12 mouse cellular contexts compared by ENCODE assay signal in the genomic region with DNA sequence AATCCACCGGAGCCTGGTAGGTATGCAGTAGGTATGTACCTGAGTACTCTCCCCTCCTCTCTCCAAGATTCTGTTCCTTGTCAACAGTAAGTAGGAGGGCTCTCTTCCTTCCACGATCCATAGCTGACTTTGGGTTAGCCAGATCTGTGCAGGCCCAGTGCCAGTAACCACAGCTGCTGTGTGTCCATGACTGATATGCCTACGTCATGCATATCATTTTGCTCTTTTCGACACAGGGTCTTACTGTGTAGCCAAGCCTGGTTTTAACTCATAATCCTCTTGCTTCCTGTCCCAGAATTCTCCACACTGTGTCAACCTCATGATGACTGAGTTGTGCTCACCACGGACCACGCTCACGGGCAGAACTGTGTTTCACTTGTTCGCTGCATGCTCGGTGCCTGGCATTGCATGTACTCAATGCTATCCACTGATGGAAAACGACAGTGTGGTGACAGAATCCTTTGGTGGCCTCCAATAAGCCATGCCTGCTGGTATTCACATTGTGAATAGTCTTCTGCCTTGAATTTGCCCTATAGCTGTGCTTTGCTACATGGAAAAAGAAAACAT. TPM values are rescaled to one million over a fixed set of nuclear protein-coding genes. Genes with fewer than 3 reads are reported as not detected.
DNase-seq lines count a peak whose midpoint lies in the region; ATAC-seq and TF ChIP-seq lines count a peak whose summit lies in the region.
"Had no signal": no experiment of that assay in that cellular context is flagged by ENCODE, and none has a peak within 500 bp of the region (broad histone marks: within the 10 kb centered on the region; RNA-seq: fewer than 3 reads in every experiment).

No protein-coding gene starts in this region.

- no peak for DNase-seq in heart, embryonic 10.5 days (ENCODE audit: low spot score)
- peak; percentile 87 for DNase-seq in lung, embryonic 14.5 days
- DNase-seq in lung, adult 18-20 months = no peak
- peak; percentile 75 for DNase-seq in limb, embryonic 14.5 days (ENCODE audit: low spot score)
- DNase-seq in ovary, postnatal 36 days (ENCODE audit: low spot score) = no peak
- no peak for DNase-seq in gastrocnemius, postnatal 14 days
- DNase-seq: right cerebral cortex, postnatal 25 days; thymus, adult 2 months had no signal

- peak overlapping the region; percentile 41; the same call in 1 of the 2 replicates for H3K27ac ChIP-seq in heart, embryonic 11.5 days (ENCODE audit: low read depth, low read length)
- no peak overlapping the region for H3K27ac ChIP-seq in heart, embryonic 10.5 days
- no peak overlapping the region for H3K27ac ChIP-seq in lung, embryonic 14.5 days (ENCODE audit: low read depth)
- H3K27ac ChIP-seq in limb, embryonic 14.5 days (replicated peaks; ENCODE audit: low read depth, low read length) = no peak overlapping the region
- H3K27ac ChIP-seq: forebrain, embryonic 13.5 days; hindbrain, embryonic 12.5 days had no signal

- WGBS in heart, embryonic 11.5 days (ENCODE audit: insufficient replicate concordance) = 77% methylated on average over 10 of the region's 10 CpGs
- 82% methylated on average over 10 of the region's 10 CpGs for WGBS in heart, embryonic 10.5 days
- 65% methylated on average over 10 of the region's 10 CpGs for WGBS in lung, embryonic 14.5 days
- 83% methylated on average over 10 of the region's 10 CpGs for WGBS in limb, embryonic 14.5 days

- peaks cover 62% of the 10 kb centered on the region for H3K79me2 ChIP-seq in myocyte (ENCODE audit: control insufficient read depth, insufficient read depth)

- no peaks in the 10 kb centered on the region for H3K36me3 ChIP-seq in heart, embryonic 11.5 days (ENCODE audit: control insufficient read depth, insufficient read depth, low read length)
- H3K36me3 ChIP-seq in heart, embryonic 10.5 days = peaks cover 9% of the 10 kb centered on the region; the same call in 1 of the 2 replicates
- H3K36me3 ChIP-seq in lung, embryonic 14.5 days (ENCODE audit: insufficient read depth) = no peaks in the 10 kb centered on the region
- 0 out of 2 replicates have a peak, but pooled peaks cover 2% of the 10 kb centered on the region for H3K36me3 ChIP-seq in limb, embryonic 14.5 days (ENCODE audit: control insufficient read depth, insufficient read depth, low read length)
- H3K36me3 ChIP-seq in myocyte (ENCODE audit: control insufficient read depth, insufficient read depth) = no peaks in the 10 kb centered on the region
- H3K36me3 ChIP-seq: hindbrain, embryonic 12.5 days had no signal

- no peak overlapping the region for H3K4me3 ChIP-seq in heart, embryonic 11.5 days (ENCODE audit: low read depth, low read length)
- no peak overlapping the region for H3K4me3 ChIP-seq in heart, embryonic 10.5 days
- no peak overlapping the region for H3K4me3 ChIP-seq in lung, embryonic 14.5 days (ENCODE audit: low read depth, low read length)
- H3K4me3 ChIP-seq in limb, embryonic 14.5 days (replicated peaks; ENCODE audit: low read length) = no peak overlapping the region
- no peak overlapping the region for H3K4me3 ChIP-seq in myocyte
- H3K4me3 ChIP-seq: forebrain, embryonic 13.5 days; hindbrain, embryonic 12.5 days had no signal

- ATAC-seq in heart, embryonic 11.5 days (replicated peaks; ENCODE audit: insufficient number of reproducible peaks, low FRiP score, low TSS enrichment) = no peak; the same call in 1 of the 2 replicates
- ATAC-seq in lung, embryonic 14.5 days (ENCODE audit: insufficient read depth) = peak; percentile 90
- ATAC-seq in limb, embryonic 14.5 days (ENCODE audit: low FRiP score, low read depth) = peak; percentile 78
- ATAC-seq: forebrain, embryonic 13.5 days had no signal

- no peaks in the 10 kb centered on the region for H3K27me3 ChIP-seq in heart, embryonic 11.5 days (ENCODE audit: control insufficient read depth, insufficient read depth, low read length)
- no peaks in the 10 kb centered on the region for H3K27me3 ChIP-seq in heart, embryonic 10.5 days (ENCODE audit: insufficient read depth, poor library complexity, severe bottlenecking)
- no peaks in the 10 kb centered on the region for H3K27me3 ChIP-seq in lung, embryonic 14.5 days (ENCODE audit: insufficient read depth, low read length)
- no peaks in the 10 kb centered on the region for H3K27me3 ChIP-seq in limb, embryonic 14.5 days (ENCODE audit: control insufficient read depth, insufficient read depth, low read length)
- H3K27me3 ChIP-seq in myocyte (ENCODE audit: control insufficient read depth, insufficient read depth, insufficient read length) = no peaks in the 10 kb centered on the region
- H3K27me3 ChIP-seq: forebrain, embryonic 13.5 days; hindbrain, embryonic 12.5 days had no signal

- intact Hi-C loops in gastrocnemius, postnatal 14 days (cut with DNase I; ENCODE audit: low total_unique reads) = no loop called here

- H3K9me3 ChIP-seq in heart, embryonic 11.5 days (replicated peaks; ENCODE audit: control insufficient read depth, low read length) = no peaks in the 10 kb centered on the region
- H3K9me3 ChIP-seq in heart, embryonic 10.5 days = no peaks in the 10 kb centered on the region
- H3K9me3 ChIP-seq in lung, embryonic 14.5 days (ENCODE audit: low read depth, low read length) = no peaks in the 10 kb centered on the region
- no peaks in the 10 kb centered on the region for H3K9me3 ChIP-seq in limb, embryonic 14.5 days (ENCODE audit: control insufficient read depth, low read length)
- H3K9me3 ChIP-seq: forebrain, embryonic 13.5 days; hindbrain, embryonic 12.5 days had no signal

- no peak overlapping the region for H3K4me2 ChIP-seq in heart, embryonic 11.5 days
- H3K4me2 ChIP-seq in lung, embryonic 14.5 days = no peak overlapping the region
- H3K4me2 ChIP-seq in limb, embryonic 14.5 days (replicated peaks; ENCODE audit: low read depth, low read length, severe bottlenecking) = no peak overlapping the region
- peak overlapping the region; percentile 59 for H3K4me2 ChIP-seq in myocyte (ENCODE audit: low read depth)
- H3K4me2 ChIP-seq: forebrain, embryonic 13.5 days; hindbrain, embryonic 12.5 days had no signal

- peaks cover 6% of the 10 kb centered on the region; the same call in 1 of the 2 replicates for H3K4me1 ChIP-seq in heart, embryonic 11.5 days (ENCODE audit: control insufficient read depth, insufficient read depth, low read length)
- peaks cover 24% of the 10 kb centered on the region for H3K4me1 ChIP-seq in heart, embryonic 10.5 days
- H3K4me1 ChIP-seq in lung, embryonic 14.5 days (ENCODE audit: insufficient read depth) = peaks cover 7% of the 10 kb centered on the region; the same call in 1 of the 2 replicates
- H3K4me1 ChIP-seq in limb, embryonic 14.5 days (ENCODE audit: control insufficient read depth, insufficient read depth, low read length) = peaks cover 8% of the 10 kb centered on the region
- H3K4me1 ChIP-seq: forebrain, embryonic 13.5 days had no signal

- no peak for TF ChIP-seq POLR2A in limb, embryonic 14.5 days (IDR thresholded peaks at IDR 0.05; ENCODE audit: borderline replicate concordance, extremely low read depth, insufficient read depth, insufficient read length)
- no peak for TF ChIP-seq POLR2A in myocyte (IDR thresholded peaks at IDR 0.05; ENCODE audit: insufficient read length, low read depth)

- H3K9ac ChIP-seq in heart, embryonic 11.5 days (ENCODE audit: low read depth, low read length) = no peak overlapping the region
- H3K9ac ChIP-seq in lung, embryonic 14.5 days = no peak overlapping the region
- H3K9ac ChIP-seq in limb, embryonic 14.5 days (ENCODE audit: low read depth, low read length, severe bottlenecking) = no peak overlapping the region
- H3K9ac ChIP-seq: forebrain, embryonic 13.5 days; hindbrain, embryonic 12.5 days had no signal

- no peak overlapping the region for H3ac ChIP-seq in myocyte (ENCODE audit: control insufficient read depth, insufficient read length)

- no peak for TF ChIP-seq CTCF in lung, embryonic 14.5 days (IDR thresholded peaks at IDR 0.05; ENCODE audit: low read depth)

TF ChIP-seq in myocyte, 11 proteins besides CTCF, POLR2A, EP300 and RAD21:
- peak in 1 of 3 experiments; percentile 50 for TF ChIP-seq MYOG (IDR thresholded peaks at IDR 0.05; ENCODE audit: control insufficient read depth in 1 of 3, insufficient read depth in 1 of 3, insufficient read length in 2 of 3, low read depth in 2 of 3)
- peak in 2 of 3 experiments; percentile 65 to 73 for TF ChIP-seq MYOD1 (IDR thresholded peaks at IDR 0.05; ENCODE audit: control insufficient read depth in 1 of 3, insufficient read length in 2 of 3, low read depth in 2 of 3)
- TF ChIP-seq TCF3 (IDR thresholded peaks at IDR 0.05; ENCODE audit: insufficient read length, low read depth) = no peak

RNA-seq across cellular contexts. Expression of gene Wipf1, which starts 26.6 kb away (rescaled TPM):
- 6.3 and 7.8 TPM in 2 replicates for polyA plus RNA-seq in heart, embryonic 11.5 days (2014; fragmentation: Nextera tagmentation; extraction: Ambion mirVana)
- 6.8 and 7.8 TPM in 2 replicates for polyA plus RNA-seq in heart, embryonic 10.5 days (2016; fragmentation: Nextera tagmentation; extraction: Ambion mirVana)
- polyA plus RNA-seq in lung, embryonic 14.5 days (2014; fragmentation: Nextera tagmentation; extraction: Ambion mirVana) = 14.8 and 15.8 TPM in 2 replicates
- 20.1 and 25.8 TPM in 2 replicates for polyA plus RNA-seq in limb, embryonic 14.5 days (2012; rRNA removed)
- 25.7 and 27.8 TPM in 2 replicates for polyA plus RNA-seq in limb, embryonic 14.5 days (2014; fragmentation: Nextera tagmentation; extraction: Ambion mirVana)
- polyA plus RNA-seq in myocyte (2012; fragmentation: generic; extraction: Trizol) = 13.7 TPM
- total RNA-seq in gastrocnemius, postnatal 14 days (2021) = 10 to 100 TPM; 17.4 to 19.8 TPM

Comparison
In these comparisons a context has a peak if more than half of its experiments do, and no peak if none do; other contexts are left out.
1. DNase-seq: peak in lung, embryonic 14.5 days (single experiment) and limb, embryonic 14.5 days (single experiment); none in heart, embryonic 10.5 days (single experiment), lung, adult 18-20 months (0 of 2), ovary, postnatal 36 days (single experiment) and gastrocnemius, postnatal 14 days (single experiment).